Mouse (Mus musculus) spleen, postnatal 14 days (tissue): ENCODE measurements around the gene Gtpbp10.

Source experiments
- DNase-seq, 2 experiments: peaks; one replicate each; pipeline ENCODE4 v3.0.0; 2021 to 2022; ENCODE audit warnings: low spot score in 2 of 2

Gtpbp10 gene

DNA sequence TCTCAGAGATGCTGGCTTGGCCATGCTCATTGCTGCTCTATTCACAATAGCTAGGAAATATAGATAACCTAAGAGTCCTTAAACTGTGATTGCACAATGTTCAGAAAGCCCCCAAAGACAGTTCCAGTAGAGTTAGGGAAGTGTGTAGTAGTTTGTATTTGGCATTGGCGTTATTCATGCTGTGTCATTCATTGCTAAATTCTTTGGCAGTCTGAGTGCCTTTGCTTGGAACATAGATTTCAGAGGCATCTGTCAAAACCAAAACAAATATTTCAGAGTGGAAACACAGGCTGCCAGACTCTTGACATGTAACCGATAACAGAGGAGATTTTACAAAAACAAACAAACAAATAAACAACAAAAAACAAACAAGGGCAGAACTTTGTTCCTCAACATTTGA, 57.8 kb downstream of the Gtpbp10 start:
- no peak for DNase-seq

GRCm38 (mm10) chr5:5496393-5496792, 62.9 kb downstream of the Gtpbp10 start:
- DNase-seq = no peak

- no peak for DNase-seq
Observed at GRCm38 (mm10) chr5:5495042-5495441, 64.3 kb downstream of the Gtpbp10 start.

DNA sequence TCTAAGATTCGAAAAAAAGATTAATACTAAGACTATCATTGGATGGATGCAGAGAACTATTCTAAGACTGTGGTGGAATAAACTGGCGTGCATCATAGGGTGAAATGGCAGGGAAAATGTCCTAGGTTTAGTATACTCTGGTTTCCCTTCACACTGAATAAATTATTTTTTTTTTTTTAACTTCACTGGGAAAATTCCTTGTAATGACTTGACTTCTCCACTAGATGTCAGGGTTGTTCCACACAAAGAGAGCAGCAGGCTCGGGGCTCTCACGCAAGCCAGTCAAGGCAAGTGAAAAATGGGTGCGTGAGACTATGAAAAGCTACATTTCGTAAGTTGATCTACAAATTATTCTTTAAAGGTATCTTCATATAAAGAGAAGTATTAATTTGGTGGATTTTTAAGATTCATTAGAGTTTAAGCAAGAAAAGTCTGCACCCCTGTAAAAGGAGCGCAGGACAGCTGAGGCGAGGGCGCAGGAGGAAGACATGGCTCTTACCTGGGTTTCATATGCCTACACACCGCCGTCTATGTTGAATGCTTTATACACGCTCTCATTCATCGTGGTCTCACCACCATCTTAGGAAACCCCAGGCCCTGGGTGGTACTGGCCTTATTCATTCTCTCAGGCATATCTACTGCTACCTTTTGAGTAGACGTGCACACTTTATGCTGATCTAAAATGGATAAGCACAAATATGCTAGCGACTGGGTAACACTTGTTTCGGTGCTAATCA, 64.9 kb downstream of the Gtpbp10 start:
- no peak for DNase-seq

- no peak for DNase-seq
Observed at GRCm38 (mm10) chr5:5492163-5492562, 67.2 kb downstream of the Gtpbp10 start.
